Mouse (Mus musculus) embryonic facial prominence, embryonic 15.5 days (tissue): ENCODE data around the gene Vmn2r25. TPM values are rescaled to one million over a fixed set of nuclear protein-coding genes. Genes with fewer than 3 reads are reported as not detected.
"Not testable (repeated sequence)": the region's sequence is repeated elsewhere in the genome, so short reads cannot be mapped to it uniquely, and the experiment has no call there.

Experiments used
- ATAC-seq: fragments of 200-750 bp; cut with Nextera tagmentation; 2 replicates; pipeline ENCODE4 v1.8.0; 2017; ENCODE audit warnings: low read depth, moderate TSS enrichment; ENCODE audit not compliant: insufficient number of reproducible peaks, low FRiP score, low TSS enrichment
- H3K27ac ChIP-seq: fragments of 300-500 bp; sonication (generic); replicated peaks from 2 replicates; pipeline ENCODE4 v1.5.1; 2015; ENCODE audit warnings: mild to moderate bottlenecking, inconsistent platforms
- H3K27me3 ChIP-seq: fragments of 300-500 bp; sonication (generic); 2 replicates; pipeline ENCODE4 v1.6.1; 2015; ENCODE audit warnings: inconsistent platforms
- H3K36me3 ChIP-seq: fragments of 300-500 bp; sonication (generic); 2 replicates; pipeline ENCODE4 v1.6.1; 2015; ENCODE audit warnings: mild to moderate bottlenecking, inconsistent platforms
- H3K4me1 ChIP-seq: fragments of 300-500 bp; sonication (generic); 2 replicates; pipeline ENCODE4 v1.6.1; 2015; ENCODE audit warnings: inconsistent platforms
- H3K4me2 ChIP-seq: fragments of 300-500 bp; sonication (generic); replicated peaks from 2 replicates; pipeline ENCODE4 v1.6.1; 2015; ENCODE audit warnings: mild to moderate bottlenecking, inconsistent platforms
- H3K4me3 ChIP-seq: fragments of 300-500 bp; sonication (generic); replicated peaks from 2 replicates; pipeline ENCODE4 v1.5.1; 2015; ENCODE audit warnings: mild to moderate bottlenecking, inconsistent platforms
- H3K9ac ChIP-seq: fragments of 300-500 bp; sonication (generic); 2 replicates; pipeline ENCODE4 v1.6.1; 2015; ENCODE audit warnings: inconsistent platforms
- H3K9me3 ChIP-seq: fragments of 300-500 bp; sonication (generic); replicated peaks from 2 replicates; pipeline ENCODE4 v1.6.1; 2016; ENCODE audit warnings: inconsistent platforms
- WGBS: fragments of 180-500 bp; shearing (Covaris S2); methylation state at CpG from one replicate; pipeline ENCODE4 v1.1.7; 2015; 5-methylcytosine and 5-hydroxymethylcytosine counted together
- polyA plus RNA-seq: library from polyadenylated mRNA; unstranded; fragments of >200 nt; fragmentation: Nextera tagmentation; extraction: Ambion mirVana; gene quantifications from 2 replicates; pipeline ENCODE4 v1.2.1, GENCODE M21; 2015

Gene Vmn2r25
- not detected in 2 replicates for polyA plus RNA-seq

DNA sequence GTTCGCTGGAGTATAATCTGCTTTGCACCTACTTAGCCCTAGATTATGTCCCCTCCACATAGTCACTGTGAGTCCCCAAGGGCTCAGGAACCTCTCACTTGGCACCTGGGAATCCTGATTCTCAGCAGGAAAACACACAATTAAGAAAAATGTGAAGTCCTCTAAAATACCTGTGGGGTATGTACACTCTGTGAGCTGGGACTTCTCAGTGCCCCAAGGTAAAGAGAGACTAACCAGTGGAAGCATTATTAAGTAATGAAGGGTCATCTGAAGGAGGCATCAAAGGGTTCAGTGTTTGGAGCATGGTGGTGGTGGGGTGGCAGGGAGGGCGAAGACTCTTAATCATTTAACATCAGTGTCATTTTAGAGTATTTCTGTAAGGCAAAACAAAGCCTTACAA lies at the start of gene Vmn2r25:
Gene Vmn2r25, minus strand, starts transcription at position 101 of the 400 bp plus-strand sequence.
- H3K27me3 ChIP-seq, H3K4me3 ChIP-seq, H3K36me3 ChIP-seq, H3K9ac ChIP-seq, H3K27ac ChIP-seq, H3K4me2 ChIP-seq, H3K9me3 ChIP-seq, H3K4me1 ChIP-seq, ATAC-seq: not testable (repeated sequence)
- 69% methylated on average over 2 of the region's 2 CpGs for WGBS

DNA sequence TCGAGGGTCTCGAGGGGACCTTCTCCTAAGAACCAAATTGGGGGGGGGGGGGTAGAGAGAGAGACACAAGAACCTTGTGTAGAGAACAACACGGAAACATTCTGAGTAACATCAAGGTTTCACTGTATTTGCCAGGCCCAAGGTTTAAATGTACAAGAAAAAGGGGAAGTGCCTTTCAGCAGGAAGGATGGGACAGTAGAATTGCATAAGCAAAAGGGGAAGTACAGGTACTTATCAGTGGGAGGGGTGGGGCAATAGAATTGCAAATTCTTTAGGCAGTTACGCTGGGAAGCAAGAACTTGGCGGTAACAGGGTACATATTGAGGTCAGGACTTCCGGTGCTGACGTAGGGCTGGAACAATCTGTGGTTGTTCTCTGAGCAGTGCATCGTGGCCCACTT lies 33.3 kb downstream of the Vmn2r25 start:
- Histone ChIP-seq H3K36me3 (no peaks in the 10 kb centered on the region), H3K4me2 (no peak overlapping the region), H3K4me1 (no peaks in the 10 kb centered on the region), H3K9me3 (no peaks in the 10 kb centered on the region), H3K27me3 (no peaks in the 10 kb centered on the region), H3K4me3 (no peak overlapping the region), H3K27ac (no peak overlapping the region), H3K9ac (no peak overlapping the region)
- 82% methylated on average over 8 of the region's 8 CpGs for WGBS
- ATAC-seq = no peak

DNA sequence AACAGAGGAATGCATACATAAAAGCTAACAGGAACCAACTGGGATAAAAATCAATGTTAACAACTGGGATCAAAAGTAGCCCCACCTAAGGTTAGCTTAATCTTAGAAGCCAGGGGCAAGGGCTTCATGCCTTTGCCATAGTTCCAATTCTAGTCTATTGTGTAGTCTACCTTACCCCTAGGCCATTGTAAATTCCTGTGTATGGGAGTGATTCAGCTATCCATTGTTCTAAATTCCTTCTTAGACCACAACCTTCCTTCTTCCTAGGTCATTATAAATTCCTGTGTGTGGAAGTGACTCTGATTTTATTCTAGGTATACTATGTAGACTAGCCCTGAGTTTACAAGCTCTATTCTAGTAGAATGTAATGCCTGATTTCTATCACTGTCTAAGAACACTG lies 43.0 kb downstream of the Vmn2r25 start:
- H3K4me3 ChIP-seq, H3K36me3 ChIP-seq, H3K9ac ChIP-seq, H3K27ac ChIP-seq, H3K4me1 ChIP-seq, ATAC-seq, H3K4me2 ChIP-seq, H3K27me3 ChIP-seq, H3K9me3 ChIP-seq: not testable (repeated sequence)

DNA sequence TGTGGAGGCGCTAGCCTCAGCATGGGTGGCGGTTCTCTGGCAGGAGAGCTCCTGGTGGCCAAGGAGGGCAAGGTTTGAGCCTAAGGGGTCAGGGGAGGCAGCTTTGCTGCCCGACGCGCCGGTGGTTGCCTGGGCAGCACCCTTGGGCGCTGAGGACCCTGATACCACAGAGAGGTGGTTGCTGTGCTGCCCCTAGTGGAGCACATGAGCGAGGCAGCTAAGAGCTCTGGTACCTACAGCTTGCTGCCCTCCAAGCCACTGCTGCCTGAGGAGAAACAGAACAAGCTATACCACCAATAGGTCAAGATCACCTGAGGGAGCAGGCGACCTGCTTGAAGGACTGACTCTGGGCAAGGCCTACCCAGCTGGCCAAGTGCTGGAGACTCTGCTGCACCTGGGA lies 59.5 kb downstream of the Vmn2r25 start:
- H3K4me3 ChIP-seq = no peak overlapping the region
- no peaks in the 10 kb centered on the region for H3K36me3 ChIP-seq
- no peak overlapping the region for H3K27ac ChIP-seq
- H3K9me3 ChIP-seq = no peaks in the 10 kb centered on the region
- WGBS = 35% methylated on average over 9 of the region's 9 CpGs
- H3K4me2 ChIP-seq = no peak overlapping the region
- ATAC-seq = no peak
- H3K27me3 ChIP-seq = no peaks in the 10 kb centered on the region
- no peaks in the 10 kb centered on the region for H3K4me1 ChIP-seq
- no peak overlapping the region for H3K9ac ChIP-seq

DNA sequence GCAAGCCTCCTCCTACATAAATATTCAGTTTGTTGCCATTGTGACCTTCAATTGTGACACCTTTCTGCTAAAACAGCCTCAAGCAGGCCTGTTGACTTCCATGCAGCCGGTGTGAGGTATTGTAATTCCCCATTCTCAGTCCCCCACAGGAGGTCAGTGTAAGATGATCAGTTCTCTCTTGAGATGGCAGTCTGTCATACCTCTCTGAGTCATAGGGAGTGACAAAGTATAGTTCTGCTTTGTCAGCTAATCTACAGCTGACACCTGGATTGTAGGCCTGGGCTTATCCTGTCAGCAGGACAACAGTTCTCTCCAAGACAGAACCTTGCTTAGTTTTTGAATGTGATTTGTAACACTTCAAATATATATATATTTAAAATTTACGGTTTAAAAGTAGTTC lies 68.4 kb downstream of the Vmn2r25 start:
- Histone ChIP-seq H3K36me3 (no peaks in the 10 kb centered on the region), H3K4me1 (no peaks in the 10 kb centered on the region), H3K4me3 (no peak overlapping the region), H3K27ac (no peak overlapping the region), H3K9ac (no peak overlapping the region), H3K9me3 (no peaks in the 10 kb centered on the region), H3K27me3 (no peaks in the 10 kb centered on the region), H3K4me2 (no peak overlapping the region)
- no peak for ATAC-seq
- WGBS = 63% methylated on average over 2 of the region's 2 CpGs

DNA sequence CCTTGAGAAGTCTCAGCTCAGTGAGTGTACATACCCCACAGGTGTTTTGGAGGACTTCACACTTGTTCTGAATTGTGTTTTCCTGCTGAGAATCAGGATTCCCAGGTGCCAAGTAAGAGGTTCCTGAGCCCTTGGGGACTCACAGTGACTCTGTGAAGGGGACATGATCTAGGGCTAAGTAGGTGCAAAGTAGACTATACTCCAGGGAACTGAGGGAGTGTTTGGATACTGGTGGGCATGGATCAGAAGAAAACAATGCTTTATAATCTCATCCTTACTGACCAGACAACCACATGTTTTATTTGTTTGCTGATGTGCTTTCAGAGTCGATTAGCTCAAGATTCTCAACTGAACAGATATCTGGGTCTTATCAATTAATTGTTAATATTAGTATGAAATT lies 74.7 kb downstream of the Vmn2r25 start, which contains the start of gene Vmn2r24:
Gene Vmn2r24, plus strand, starts transcription at position 301 of the 400 bp plus-strand sequence.
- no peaks in the 10 kb centered on the region for H3K36me3 ChIP-seq
- H3K27me3 ChIP-seq = no peaks in the 10 kb centered on the region
- H3K4me3 ChIP-seq = no peak within 1 kb of the TSS
- ATAC-seq = no peak
- WGBS = 69% methylated on average over 1 of the region's 1 CpGs
- H3K27ac ChIP-seq = no peak within 1 kb of the TSS
- no peak within 1 kb of the TSS for H3K4me2 ChIP-seq
- no peaks in the 10 kb centered on the region for H3K4me1 ChIP-seq
- H3K9me3 ChIP-seq = no peaks in the 10 kb centered on the region
- no peak within 1 kb of the TSS for H3K9ac ChIP-seq

Other genes starting within 250 kb of the Vmn2r25 start
- not detected in 2 replicates for gene Vmn2r22, start 202.7 kb downstream of the Vmn2r25 start, polyA plus RNA-seq
- gene Vmn2r23, start 150.8 kb downstream of the Vmn2r25 start, polyA plus RNA-seq = not detected in 2 replicates
- gene Vmn2r24, start 74.6 kb downstream of the Vmn2r25 start, polyA plus RNA-seq = not detected in 2 replicates
- gene Vmn2r26, start 171.1 kb upstream of the Vmn2r25 start, polyA plus RNA-seq = not detected in 2 replicates